In the genomic region with DNA sequence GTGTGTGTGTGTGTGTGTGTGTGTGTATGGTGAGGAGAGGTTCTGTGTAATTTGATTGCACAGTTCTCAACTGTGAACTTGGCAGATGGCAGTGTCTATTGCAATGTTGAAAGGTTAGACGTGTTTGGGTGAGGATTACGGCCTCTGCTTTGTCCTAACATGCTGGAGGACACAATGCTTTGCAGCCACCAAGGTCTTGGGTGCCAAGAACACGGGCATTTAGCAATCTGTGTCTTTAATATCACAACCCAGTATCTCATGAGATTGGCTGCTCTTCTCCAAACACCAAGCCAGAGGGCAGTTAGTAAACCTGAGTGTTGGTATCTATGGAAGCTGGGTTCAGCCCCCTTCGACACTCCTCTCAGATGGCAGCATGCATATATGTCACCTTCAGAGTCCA, we compare ENCODE assay signal across 24 mouse cellular contexts. TPM values are rescaled to one million over a fixed set of nuclear protein-coding genes. Genes with fewer than 3 reads are reported as not detected.
DNase-seq lines count a peak whose midpoint lies in the region.
"Had no signal": no experiment of that assay in that cellular context is flagged by ENCODE, and none has a peak within 500 bp of the region (broad histone marks: within the 10 kb centered on the region; RNA-seq: fewer than 3 reads in every experiment).

No protein-coding gene starts in this region.

- H3K4me3 ChIP-seq in brown adipose tissue, adult 24 weeks (ENCODE audit: insufficient read depth, low read depth, low read length): no peak overlapping the region
- H3K4me3 ChIP-seq: embryonic facial prominence, embryonic 13.5 days; embryonic facial prominence, embryonic 15.5 days; erythroblast, embryonic 14.5 days; forebrain, embryonic 13.5 days; forebrain, embryonic 15.5 days had no signal

- no peaks in the 10 kb centered on the region for H3K4me1 ChIP-seq in brown adipose tissue, adult 24 weeks (ENCODE audit: control insufficient read depth, insufficient read depth, insufficient read length, low read length)
- H3K4me1 ChIP-seq: embryonic facial prominence, embryonic 13.5 days; embryonic facial prominence, embryonic 15.5 days; forebrain, embryonic 13.5 days; forebrain, embryonic 15.5 days had no signal

- peak overlapping the region; percentile 39; the same call in 1 of the 2 replicates for H3K27ac ChIP-seq in brown adipose tissue, adult 24 weeks (replicated peaks; ENCODE audit: low read depth, low read length)
- H3K27ac ChIP-seq: embryonic facial prominence, embryonic 13.5 days; embryonic facial prominence, embryonic 15.5 days; forebrain, embryonic 13.5 days; forebrain, embryonic 15.5 days had no signal

- peak; percentile 58 for DNase-seq in adrenal gland, adult 8-10 months
- DNase-seq in adrenal gland, postnatal 25 days: no peak
- DNase-seq in adrenal gland, postnatal 14 days: peak; percentile 59
- peak; percentile 84 for DNase-seq in gonadal fat pad, adult 2 months (ENCODE audit: low read depth)
- no peak for DNase-seq in thymus, postnatal 0 days (ENCODE audit: low spot score)
- DNase-seq in urinary bladder, adult 2 months (ENCODE audit: low spot score): no peak
- DNase-seq: cerebellum, adult 11 months; cerebellum, adult 18-20 months; cerebellum, adult 8-10 months; cerebellum, adult 9-11 months; cerebellum, postnatal 14 days; cerebellum, postnatal 36 days; embryo, embryonic 11 days; forebrain, postnatal 0 days had no signal

RNA-seq across cellular contexts. Expression of a gene that starts 22.5 kb away (rescaled TPM):
- total RNA-seq in adrenal gland, adult 8-10 months (2022): 1 to 10 TPM in 2 of 4 experiments, under 1 TPM in 2; 0.24 to 2.1 (median 1.3) TPM
- 1.4 and 3.5 TPM in 2 replicates for total RNA-seq in adrenal gland, postnatal 25 days (2021)
- 1.2 and 1.3 TPM in 2 replicates for total RNA-seq in adrenal gland, postnatal 14 days (2021)
- polyA plus RNA-seq in brown adipose tissue, adult 24 weeks (2012; ENCODE audit: insufficient read depth, insufficient read length, missing spikeins): not detected in 2 replicates
- polyA plus RNA-seq in gonadal fat pad, adult 2 months (2012; rRNA removed): 0.46 and 1.1 TPM in 2 replicates
- polyA plus RNA-seq in thymus, postnatal 0 days (2015; fragmentation: Nextera tagmentation; extraction: Ambion mirVana): 0.08 and 0.27 TPM in 2 replicates
- polyA plus RNA-seq in urinary bladder, adult 2 months (2012; rRNA removed): 0.03 TPM in 1 of 2 replicates, not detected in the other
- total RNA-seq: common myeloid progenitor, adult 5-6 weeks; MEL had no signal
- polyA plus RNA-seq: C2C12; erythroblast, embryonic 14.5 days; forebrain, embryonic 11.5 days had no signal

Comparison
In these comparisons a context has a peak if more than half of its experiments do, and no peak if none do; other contexts are left out.
1. DNase-seq: peak in adrenal gland, adult 8-10 months (single experiment), adrenal gland, postnatal 14 days (single experiment) and gonadal fat pad, adult 2 months (single experiment); none in adrenal gland, postnatal 25 days (single experiment), thymus, postnatal 0 days (single experiment) and urinary bladder, adult 2 months (single experiment).